Mouse (Mus musculus) kidney, adult 2 months (tissue): ENCODE results near the gene Tas2r143.

Experiments used
- CTCF ChIP-seq: fragments of 200-500 bp; conservative IDR thresholded peaks from 2 replicates; pipeline ENCODE4 v1.5.1; 2011; ENCODE audit warnings: low read depth, mild to moderate bottlenecking, control low read depth, low read length, moderate library complexity, mixed read lengths; ENCODE audit not compliant: insufficient read depth, insufficient read length
- POLR2A ChIP-seq: fragments of 200-500 bp; IDR thresholded peaks from one replicate; pipeline ENCODE4 v1.6.1; 2011; ENCODE audit warnings: low read depth, low read length, control low read depth

DNA sequence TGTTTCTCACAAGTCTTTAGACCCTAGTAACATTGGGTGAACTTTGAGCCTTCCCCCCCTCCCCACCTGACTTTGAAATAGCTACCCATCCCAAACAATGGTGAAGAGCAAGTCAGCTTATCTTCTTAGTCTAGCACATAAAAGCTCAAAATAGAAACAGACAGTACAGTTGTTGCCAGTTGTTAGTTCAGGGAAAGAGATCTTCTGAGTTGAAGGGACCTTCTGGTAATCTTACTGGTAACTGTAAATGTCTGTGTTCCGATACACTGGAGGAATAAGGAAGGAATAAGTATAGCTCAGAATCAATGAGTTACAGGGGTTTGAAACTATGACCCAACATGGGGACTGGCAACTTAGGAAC lies 47.6 kb upstream of the Tas2r143 start:
- TF ChIP-seq CTCF (no peak), POLR2A (no peak)
